Mouse (Mus musculus): ENCODE measurements at regions not wholly inside any gene's neighbourhood (a gene's known extent, or its start where the extent isn't known, plus 50 kb on each side); places are given as distances from the start of the nearest gene placed in this dataset.

DNA sequence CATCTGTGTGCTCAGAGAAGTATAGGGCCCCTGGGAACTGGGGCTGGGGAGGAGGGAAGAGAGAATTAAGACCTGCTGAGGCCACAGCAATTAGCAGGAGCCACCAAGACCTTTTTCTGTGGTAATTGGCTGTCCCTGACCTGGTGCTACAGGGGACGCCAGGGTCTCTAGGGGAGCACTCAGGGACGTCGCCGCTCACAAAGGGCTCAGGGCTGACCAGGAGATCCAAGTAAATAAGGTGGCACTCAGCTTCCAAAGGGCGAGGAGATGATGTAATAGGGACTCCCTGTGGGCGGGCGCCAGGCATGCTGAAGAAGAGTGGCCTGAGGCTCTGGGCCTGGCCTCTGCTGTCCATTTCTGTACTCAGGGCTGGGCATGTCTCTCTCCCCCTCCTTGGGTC is 363.2 kb upstream of the 3110018I06Rik start:
- TF ChIP-seq CTCF (IDR thresholded peaks at IDR 0.05; ENCODE audit: control insufficient read depth, insufficient read depth, insufficient replicate concordance, low read depth, low read length) (no peak), POLR2A (IDR thresholded peaks at IDR 0.05; ENCODE audit: control insufficient read depth, low read depth, low read length) (no peak)

Measured in testis, adult 2 months (tissue).